In genomic region chr1:58802322-58803273, GRCm38 (mm10) we compare ENCODE assay signal across 8 mouse cellular contexts. TPM values are rescaled to one million over a fixed set of nuclear protein-coding genes. Genes with fewer than 3 reads are reported as not detected.
A peak's percentile ranks its signal among the peaks of the same experiment; 100 is the strongest.
DNase-seq lines count a peak whose midpoint lies in the region; ATAC-seq and TF ChIP-seq lines count a peak whose summit lies in the region.

No protein-coding gene starts in this region.

- H3K36me3 ChIP-seq in limb, embryonic 14.5 days (ENCODE audit: control insufficient read depth, insufficient read depth, low read length), result peaks cover 13% of the 10 kb centered on the region
- H3K36me3 ChIP-seq in limb, embryonic 10.5 days, result peaks cover 6% of the 10 kb centered on the region
- H3K36me3 ChIP-seq in liver, embryonic 11.5 days (ENCODE audit: control insufficient read depth, insufficient read depth, low read length), result peaks cover 5% of the 10 kb centered on the region

- DNase-seq in limb, embryonic 14.5 days (ENCODE audit: low spot score), result peak; percentile 22
- no peak for DNase-seq in limb, embryonic 10.5 days (ENCODE audit: low spot score)
- DNase-seq in heart, postnatal 36 days, result peak; percentile 73 to 74
- DNase-seq in liver, embryonic 11.5 days (ENCODE audit: low spot score), result no peak
- peak; percentile 33 for DNase-seq in right cerebral cortex, postnatal 14 days
- DNase-seq in yolk sac, embryonic 10.5 days (ENCODE audit: low spot score), result no peak
- DNase-seq in Muller cell, postnatal 12 days (ENCODE audit: inconsistent ontology term), result no peak

- no peak overlapping the region for H3K4me3 ChIP-seq in limb, embryonic 14.5 days (replicated peaks; ENCODE audit: low read length)
- H3K4me3 ChIP-seq in limb, embryonic 10.5 days, result no peak overlapping the region
- H3K4me3 ChIP-seq in bone marrow, adult 2 months (replicated peaks; ENCODE audit: control insufficient read depth, low read depth, low read length), result peak overlapping the region; percentile 64
- H3K4me3 ChIP-seq in liver, embryonic 11.5 days (ENCODE audit: low read depth, low read length), result peak overlapping the region; percentile 21

- peak overlapping the region; percentile 28; the same call in 1 of the 2 replicates for H3K9ac ChIP-seq in limb, embryonic 14.5 days (ENCODE audit: low read depth, low read length, severe bottlenecking)
- H3K9ac ChIP-seq in liver, embryonic 11.5 days (ENCODE audit: low read depth, low read length), result peak overlapping the region; percentile 34

- TF ChIP-seq POLR2A in limb, embryonic 14.5 days (IDR thresholded peaks at IDR 0.05; ENCODE audit: borderline replicate concordance, extremely low read depth, insufficient read depth, insufficient read length), result no peak
- no peak for TF ChIP-seq POLR2A in bone marrow, adult 2 months (IDR thresholded peaks at IDR 0.05; ENCODE audit: borderline replicate concordance, control insufficient read depth, low read depth, low read length)

- no peak overlapping the region for H3K4me2 ChIP-seq in limb, embryonic 14.5 days (replicated peaks; ENCODE audit: low read depth, low read length, severe bottlenecking)
- H3K4me2 ChIP-seq in liver, embryonic 11.5 days, result peak overlapping the region; percentile 59

- H3K4me1 ChIP-seq in limb, embryonic 14.5 days (ENCODE audit: control insufficient read depth, insufficient read depth, low read length), result peaks cover 10% of the 10 kb centered on the region
- peaks cover 11% of the 10 kb centered on the region; the same call in 1 of the 2 replicates for H3K4me1 ChIP-seq in limb, embryonic 10.5 days
- peaks cover 4% of the 10 kb centered on the region; the same call in 1 of the 2 replicates for H3K4me1 ChIP-seq in bone marrow, adult 2 months (ENCODE audit: control insufficient read depth, insufficient read depth, low read length)
- H3K4me1 ChIP-seq in liver, embryonic 11.5 days (replicated peaks; ENCODE audit: control insufficient read depth, insufficient read depth, low read length), result no peaks in the 10 kb centered on the region

- peak; percentile 83 for TF ChIP-seq CTCF in bone marrow, adult 2 months (IDR thresholded peaks at IDR 0.05; ENCODE audit: control insufficient read depth, insufficient read depth, low read length)

- ATAC-seq in limb, embryonic 14.5 days (ENCODE audit: low FRiP score, low read depth), result no peak
- peak; percentile 65 for ATAC-seq in liver, embryonic 11.5 days (replicated peaks; ENCODE audit: low FRiP score)

- intact Hi-C loops in heart, postnatal 36 days (cut with DNase I), result loop anchor here (1.0 to 5.0 kb wide), 3 partner anchors 24 to 90 kb away; partner anchors contain the start of gene Cflar

- no peaks in the 10 kb centered on the region for H3K27me3 ChIP-seq in limb, embryonic 14.5 days (ENCODE audit: control insufficient read depth, insufficient read depth, low read length)
- H3K27me3 ChIP-seq in limb, embryonic 10.5 days (ENCODE audit: low read depth, poor library complexity, severe bottlenecking), result no peaks in the 10 kb centered on the region
- H3K27me3 ChIP-seq in liver, embryonic 11.5 days (replicated peaks; ENCODE audit: control insufficient read depth, insufficient read depth, low read length), result no peaks in the 10 kb centered on the region

- 0 out of 2 replicates have a peak, but pooled peaks cover 2% of the 10 kb centered on the region for H3K9me3 ChIP-seq in limb, embryonic 14.5 days (ENCODE audit: control insufficient read depth, low read length)
- H3K9me3 ChIP-seq in limb, embryonic 10.5 days (replicated peaks), result no peaks in the 10 kb centered on the region
- H3K9me3 ChIP-seq in liver, embryonic 11.5 days (ENCODE audit: control insufficient read depth, low read length), result no peaks in the 10 kb centered on the region; the same call in 1 of the 2 replicates

- 58% methylated on average over 18 of the region's 18 CpGs for WGBS in limb, embryonic 14.5 days
- 84% methylated on average over 18 of the region's 18 CpGs for WGBS in limb, embryonic 10.5 days
- WGBS in bone marrow, adult 2 months, result 8% methylated on average over 18 of the region's 18 CpGs
- 72% methylated on average over 18 of the region's 18 CpGs for WGBS in liver, embryonic 11.5 days

- no peak overlapping the region for H3K27ac ChIP-seq in limb, embryonic 14.5 days (replicated peaks; ENCODE audit: low read depth, low read length)
- no peak overlapping the region; the same call in 1 of the 2 replicates for H3K27ac ChIP-seq in limb, embryonic 10.5 days
- H3K27ac ChIP-seq in bone marrow, adult 2 months (ENCODE audit: control insufficient read depth, insufficient read depth, low read depth, low read length, poor library complexity), result peak overlapping the region; percentile 62
- H3K27ac ChIP-seq in liver, embryonic 11.5 days (ENCODE audit: low read depth, low read length), result peak overlapping the region; percentile 46

RNA-seq across cellular contexts. Expression of gene Casp8, which starts 7.4 kb away (rescaled TPM):
- 9.1 and 14.8 TPM in 2 replicates for polyA plus RNA-seq in limb, embryonic 14.5 days (2012; rRNA removed)
- polyA plus RNA-seq in limb, embryonic 14.5 days (2014; fragmentation: Nextera tagmentation; extraction: Ambion mirVana), result 25.3 and 27.3 TPM in 2 replicates
- 12.7 and 18.3 TPM in 2 replicates for polyA plus RNA-seq in limb, embryonic 10.5 days (2016; fragmentation: Nextera tagmentation; extraction: Ambion mirVana)
- 11.5 and 17.5 TPM in 2 replicates for polyA plus RNA-seq in bone marrow, adult 2 months (2011; ENCODE audit: insufficient read depth, insufficient read length, low replicate concordance, missing spikeins)
- total RNA-seq in heart, postnatal 36 days (2021), result 10 to 100 TPM in 1 of 2 experiments, 1 to 10 TPM in 1; 6.8 to 10.1 TPM
- polyA plus RNA-seq in liver, embryonic 11.5 days (2014; fragmentation: Nextera tagmentation; extraction: Ambion mirVana), result 28.8 and 30.3 TPM in 2 replicates

Comparison
In these comparisons a context has a peak if more than half of its experiments do, and no peak if none do; other contexts are left out.
1. DNase-seq: peak in limb, embryonic 14.5 days (single experiment), heart, postnatal 36 days (2 of 2) and right cerebral cortex, postnatal 14 days (single experiment); none in limb, embryonic 10.5 days (single experiment), liver, embryonic 11.5 days (single experiment), yolk sac, embryonic 10.5 days (single experiment) and Muller cell, postnatal 12 days (single experiment).
2. H3K27ac ChIP-seq: peak in bone marrow, adult 2 months (single experiment) and liver, embryonic 11.5 days (single experiment); none in limb, embryonic 14.5 days (single experiment) and limb, embryonic 10.5 days (single experiment).
3. H3K4me3 ChIP-seq: peak in bone marrow, adult 2 months (single experiment) and liver, embryonic 11.5 days (single experiment); none in limb, embryonic 14.5 days (single experiment) and limb, embryonic 10.5 days (single experiment).